Mouse (Mus musculus): ENCODE results near the gene Setd2. TPM values are rescaled to one million over a fixed set of nuclear protein-coding genes. Genes with fewer than 3 reads are reported as not detected.
A peak's percentile ranks its signal among the peaks of the same experiment; 100 is the strongest.

The Setd2 gene
- polyA plus RNA-seq, 1 experiment = 90.6 TPM

DNA sequence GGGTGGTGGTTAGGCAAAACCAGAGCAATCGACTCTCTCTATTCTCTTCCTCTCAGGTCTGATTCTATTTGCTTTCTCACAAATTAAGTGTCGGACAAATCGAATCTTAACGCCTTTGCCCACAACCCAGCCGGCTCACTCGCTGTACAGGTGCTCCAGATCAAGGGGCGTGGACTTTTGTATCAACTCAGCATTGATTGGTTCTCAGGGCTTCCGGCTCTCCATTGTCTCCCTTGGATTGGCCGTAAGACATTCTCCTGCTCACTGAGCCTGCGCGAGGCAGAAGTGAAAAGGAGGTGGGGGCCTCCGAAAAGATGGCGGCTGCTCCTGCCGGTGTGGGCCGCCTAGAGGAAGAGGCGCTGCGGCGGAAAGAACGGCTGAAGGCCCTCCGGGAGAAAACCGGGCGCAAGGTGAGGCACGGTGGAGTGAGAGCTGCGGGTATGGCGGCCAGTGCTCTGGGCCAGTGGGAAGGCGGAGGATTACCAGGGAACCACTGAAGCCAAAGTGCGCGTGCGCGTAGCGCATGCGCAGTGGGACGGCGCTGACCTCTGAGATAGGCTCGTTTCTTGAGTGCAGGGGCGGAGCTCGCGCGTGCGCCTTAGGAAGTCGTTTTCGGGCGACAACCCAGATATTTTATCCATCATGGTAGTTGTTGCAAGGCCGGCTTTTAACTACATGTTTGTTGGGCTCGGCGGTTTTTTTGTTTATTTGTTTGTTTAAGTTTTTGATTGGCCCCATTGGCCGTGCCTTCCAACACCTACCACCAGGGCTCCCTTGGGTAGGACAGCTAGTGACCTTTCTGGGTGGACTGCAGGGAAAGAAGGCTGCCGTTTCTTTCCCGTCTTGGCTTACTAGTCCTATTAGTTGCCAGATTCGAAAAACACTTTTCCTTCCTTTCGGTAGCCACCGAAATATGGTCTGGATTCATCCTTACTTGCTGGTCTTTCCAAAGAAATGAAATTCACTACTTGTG is 124.1 kb downstream of the Setd2 start, which contains the start of gene Ccdc12:
Gene Ccdc12 (plus strand): TSS at position 255 of the 973 bp plus-strand sequence.
- TF ChIP-seq CTCF (IDR thresholded peaks at IDR 0.05; ENCODE audit: borderline replicate concordance, extremely low read depth, insufficient read depth, insufficient read length) (peak; percentile 32; the same call in 1 of the 2 replicates), POLR2A (IDR thresholded peaks at IDR 0.05; ENCODE audit: borderline replicate concordance, extremely low read depth, insufficient read depth, insufficient read length, poor library complexity, severe bottlenecking) (peak; percentile 60; the same call in 1 of the 2 replicates)
- DNase-seq (ENCODE audit: low read depth) = peak; percentile 99

DNA sequence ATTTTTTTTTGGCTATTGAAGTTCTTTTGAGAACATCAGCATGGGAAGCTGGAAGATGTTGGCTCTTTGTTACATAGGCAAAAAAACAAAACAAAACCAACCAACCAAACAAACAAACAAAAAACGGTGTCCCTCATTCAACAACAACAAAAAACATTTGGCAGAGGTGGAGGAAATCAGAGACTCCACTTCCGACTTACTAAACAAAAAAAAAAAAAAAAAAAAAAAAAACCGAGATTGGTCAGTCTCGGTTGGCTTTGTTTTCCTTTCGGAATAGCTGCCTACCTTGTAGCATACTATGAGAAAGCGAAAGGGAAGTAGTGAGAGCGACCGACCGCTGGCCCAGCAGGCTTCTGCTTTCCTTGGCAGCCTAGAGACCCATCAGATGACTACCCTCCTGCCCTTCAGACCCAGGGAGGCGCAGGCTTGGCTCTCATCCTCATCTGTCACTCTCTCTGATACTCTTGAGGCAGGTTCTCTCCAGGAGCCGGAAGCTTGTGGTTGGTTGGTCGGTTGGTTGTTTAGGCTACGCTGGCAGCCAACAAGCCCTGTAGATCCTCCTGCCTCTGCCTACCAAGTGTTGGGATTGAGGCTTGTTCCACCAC is 125.2 kb downstream of the Setd2 start:
- no peak for DNase-seq (ENCODE audit: low read depth)
- TF ChIP-seq CTCF (IDR thresholded peaks at IDR 0.05; ENCODE audit: borderline replicate concordance, extremely low read depth, insufficient read depth, insufficient read length) = no peak
- TF ChIP-seq POLR2A (IDR thresholded peaks at IDR 0.05; ENCODE audit: borderline replicate concordance, extremely low read depth, insufficient read depth, insufficient read length, poor library complexity, severe bottlenecking) = no peak

DNA sequence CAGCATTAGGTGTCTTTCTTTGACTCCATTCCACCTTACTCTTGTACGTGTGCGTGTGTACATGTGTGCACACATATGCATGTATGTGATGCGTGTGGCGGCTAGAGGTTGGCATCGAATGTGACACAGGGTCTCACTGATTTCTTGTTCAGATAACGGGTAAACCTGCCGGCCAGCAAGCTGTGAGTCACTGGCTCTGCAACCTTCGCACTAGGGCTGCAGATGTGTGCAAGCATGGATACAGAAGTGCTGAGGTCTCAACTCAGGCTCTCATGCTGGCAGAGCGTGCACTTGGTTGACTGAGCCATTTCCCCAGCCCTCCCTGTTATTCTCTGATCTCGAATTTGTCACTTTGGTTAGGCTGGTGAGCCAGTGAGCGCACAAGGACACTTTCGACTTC is 127.1 kb downstream of the Setd2 start:
- DNase-seq (ENCODE audit: low read depth) = no peak

DNA sequence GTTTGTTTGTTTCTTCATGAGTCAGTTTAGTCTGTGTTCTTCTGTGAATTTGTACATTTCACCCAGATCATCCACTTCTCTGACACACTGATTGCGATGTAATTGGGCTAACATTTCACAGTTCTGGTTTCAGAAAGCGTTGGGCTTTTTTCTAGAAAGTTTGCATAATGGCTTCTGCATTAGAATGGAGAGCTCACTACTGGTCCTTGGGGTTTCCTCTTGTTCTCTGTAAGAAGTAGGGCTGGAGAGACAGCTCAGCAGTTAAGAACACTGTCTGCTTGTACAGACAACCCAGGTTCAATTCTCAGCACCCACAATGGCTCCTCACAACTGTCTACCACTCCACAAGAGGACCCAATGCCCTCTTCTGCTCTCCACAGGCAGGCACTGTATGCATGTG is 127.8 kb downstream of the Setd2 start:
- TF ChIP-seq POLR2A (IDR thresholded peaks at IDR 0.05; ENCODE audit: borderline replicate concordance, extremely low read depth, insufficient read depth, insufficient read length, poor library complexity, severe bottlenecking) (no peak), CTCF (IDR thresholded peaks at IDR 0.05; ENCODE audit: borderline replicate concordance, extremely low read depth, insufficient read depth, insufficient read length) (no peak)
- DNase-seq (ENCODE audit: low read depth) = no peak

More for the DNA sequence above, 127.1 kb downstream of the Setd2 start:
- TF ChIP-seq CTCF (IDR thresholded peaks at IDR 0.05; ENCODE audit: borderline replicate concordance, extremely low read depth, insufficient read depth, insufficient read length) = no peak

DNA sequence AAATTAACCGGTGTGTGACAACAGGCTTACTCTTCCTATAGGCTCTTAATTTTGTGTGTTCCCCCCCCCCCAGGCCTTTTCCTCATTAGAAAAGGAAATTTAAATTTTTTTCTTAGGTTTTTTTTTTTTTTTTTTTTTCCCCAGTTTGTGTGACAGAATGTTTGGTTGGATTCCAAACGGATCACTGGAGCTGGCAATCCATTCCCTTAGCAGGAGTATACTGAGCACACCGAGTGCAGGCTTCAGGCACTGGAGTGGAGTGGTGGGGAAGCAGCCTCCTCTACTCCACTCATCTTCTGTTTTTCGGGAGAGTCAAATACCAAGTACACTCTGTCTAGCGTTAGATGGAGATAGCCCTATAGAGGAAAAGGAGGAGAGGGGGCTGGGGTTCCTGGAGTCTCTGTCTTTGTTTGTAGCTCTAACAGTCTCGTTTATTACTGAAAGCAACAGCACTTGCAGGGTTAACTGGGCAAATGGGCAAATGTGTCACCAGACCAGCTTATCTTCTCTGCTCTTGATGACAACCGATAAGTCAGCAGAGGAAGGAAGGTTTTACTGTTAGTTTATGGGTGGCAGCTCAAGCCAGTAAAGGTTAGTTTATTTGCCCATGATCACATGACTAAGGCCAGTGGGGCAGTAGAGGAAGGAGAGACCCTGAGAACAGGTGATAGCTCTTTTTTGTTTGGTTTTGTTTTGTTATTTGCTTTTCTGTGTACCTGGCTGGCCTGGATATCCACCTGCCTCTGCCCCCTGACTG is 128.6 kb downstream of the Setd2 start:
- peak; percentile 17 for DNase-seq (ENCODE audit: low read depth)
- TF ChIP-seq POLR2A (IDR thresholded peaks at IDR 0.05; ENCODE audit: borderline replicate concordance, extremely low read depth, insufficient read depth, insufficient read length, poor library complexity, severe bottlenecking) (no peak), CTCF (IDR thresholded peaks at IDR 0.05; ENCODE audit: borderline replicate concordance, extremely low read depth, insufficient read depth, insufficient read length) (no peak)

DNA sequence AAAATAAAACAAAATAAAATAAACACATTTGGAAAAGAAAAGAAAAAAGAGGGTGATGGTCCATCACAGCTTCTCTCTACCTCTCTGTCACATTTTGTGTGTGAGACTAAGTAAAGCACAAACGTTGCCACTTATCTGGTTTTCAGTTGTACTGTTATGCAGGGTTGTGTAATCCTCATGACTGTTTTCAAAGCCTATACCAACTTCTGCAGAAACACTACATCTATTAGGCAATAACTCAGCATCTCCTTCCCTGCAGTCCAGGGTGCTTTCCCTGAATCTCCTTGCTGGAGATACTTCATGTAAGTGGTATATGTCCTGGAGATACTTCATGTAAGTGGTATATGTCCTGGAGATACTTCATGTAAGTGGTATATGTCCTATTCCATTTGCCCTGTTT is 130.4 kb downstream of the Setd2 start:
- TF ChIP-seq POLR2A (IDR thresholded peaks at IDR 0.05; ENCODE audit: borderline replicate concordance, extremely low read depth, insufficient read depth, insufficient read length, poor library complexity, severe bottlenecking) = no peak
- no peak for DNase-seq (ENCODE audit: low read depth)

DNA sequence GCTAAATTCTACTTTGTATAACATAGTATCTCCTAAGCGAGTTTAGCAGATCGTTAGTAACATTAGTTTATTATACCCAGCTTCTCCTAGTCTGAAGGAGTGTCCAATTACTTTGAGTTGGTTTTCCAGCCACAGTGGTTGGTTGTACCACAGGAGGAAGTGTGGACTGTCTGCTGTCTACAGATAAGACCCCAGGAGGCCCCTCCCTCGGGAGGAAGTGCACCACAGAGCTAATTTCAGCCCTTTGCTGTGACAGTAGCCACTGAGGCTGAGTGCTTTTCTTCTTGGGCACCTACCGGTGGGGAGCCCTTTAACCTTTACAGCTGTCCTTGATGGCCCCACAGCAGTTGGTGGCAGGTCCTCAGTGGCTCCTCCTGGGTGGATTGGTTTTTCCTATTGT is 133.5 kb downstream of the Setd2 start:
- no peak for TF ChIP-seq CTCF (IDR thresholded peaks at IDR 0.05; ENCODE audit: borderline replicate concordance, extremely low read depth, insufficient read depth, insufficient read length)
- no peak for TF ChIP-seq POLR2A (IDR thresholded peaks at IDR 0.05; ENCODE audit: borderline replicate concordance, extremely low read depth, insufficient read depth, insufficient read length, poor library complexity, severe bottlenecking)
- no peak for DNase-seq (ENCODE audit: low read depth)

DNA sequence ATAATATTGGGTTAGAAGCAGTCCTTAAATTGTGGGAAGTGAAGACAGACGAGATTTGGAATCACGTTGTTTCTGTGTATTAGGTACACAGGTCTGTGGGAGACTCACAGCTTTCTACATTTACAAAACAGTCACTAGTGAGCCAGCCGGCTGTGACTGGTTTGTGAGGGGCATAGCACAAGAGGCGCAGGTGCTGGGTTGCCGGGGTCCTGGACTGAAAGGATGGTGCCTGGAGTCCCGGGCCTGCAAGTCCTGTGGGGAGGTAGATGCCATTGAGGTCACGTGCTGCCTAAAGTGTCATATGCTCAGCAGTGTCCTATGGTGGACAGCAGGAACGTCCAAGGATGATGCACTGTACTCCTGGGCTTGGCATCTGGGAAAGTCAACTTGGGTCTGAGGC is 134.0 kb downstream of the Setd2 start:
- no peak for DNase-seq (ENCODE audit: low read depth)
- TF ChIP-seq POLR2A (IDR thresholded peaks at IDR 0.05; ENCODE audit: borderline replicate concordance, extremely low read depth, insufficient read depth, insufficient read length, poor library complexity, severe bottlenecking) = no peak
- TF ChIP-seq CTCF (IDR thresholded peaks at IDR 0.05; ENCODE audit: borderline replicate concordance, extremely low read depth, insufficient read depth, insufficient read length) = no peak

DNA sequence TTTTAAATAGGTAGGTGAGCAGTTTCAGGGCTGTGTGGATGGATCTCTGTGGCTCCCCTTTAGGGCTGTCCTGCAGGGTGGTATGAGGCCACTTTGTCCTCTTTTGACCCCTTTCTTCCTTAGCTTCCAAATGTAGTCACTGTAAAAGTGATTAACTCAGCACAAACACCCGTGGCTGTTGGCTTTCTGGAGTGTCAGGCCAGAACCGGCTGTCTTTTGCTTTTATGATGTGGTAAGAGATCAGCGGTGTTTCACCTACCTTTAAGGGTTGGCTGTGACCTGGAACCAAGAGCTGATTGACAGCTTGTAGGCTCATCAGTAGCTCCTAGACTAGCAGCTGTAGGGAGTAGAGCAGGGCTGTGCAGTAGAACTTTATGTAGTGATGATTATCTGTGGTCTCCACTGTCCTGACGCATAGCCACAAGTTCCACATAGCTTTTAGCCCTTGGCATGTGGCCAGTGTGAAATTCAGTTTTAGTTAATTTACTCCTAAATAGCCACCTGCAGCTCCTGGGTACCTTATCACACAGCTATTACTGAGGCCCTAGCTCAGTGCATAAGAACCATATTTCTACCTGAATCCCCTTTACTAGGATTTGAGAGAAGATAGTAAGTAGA is 134.9 kb downstream of the Setd2 start:
- no peak for DNase-seq (ENCODE audit: low read depth)
- TF ChIP-seq POLR2A (IDR thresholded peaks at IDR 0.05; ENCODE audit: borderline replicate concordance, extremely low read depth, insufficient read depth, insufficient read length, poor library complexity, severe bottlenecking) = no peak
- TF ChIP-seq CTCF (IDR thresholded peaks at IDR 0.05; ENCODE audit: borderline replicate concordance, extremely low read depth, insufficient read depth, insufficient read length) = no peak

Other genes starting within 250 kb of the Setd2 start
- gene Elp6, start 227.4 kb upstream of the Setd2 start, polyA plus RNA-seq (2012; rRNA removed) = 46.6 and 55.9 TPM in 2 replicates
- 24.9 and 53.4 TPM in 2 replicates for gene Scap, start 199.3 kb upstream of the Setd2 start, polyA plus RNA-seq (2012; rRNA removed)
- gene Ptpn23, start 124.4 kb upstream of the Setd2 start, polyA plus RNA-seq (2012; rRNA removed) = 31.2 and 73.7 TPM in 2 replicates
- gene Ngp, start 112.8 kb upstream of the Setd2 start, polyA plus RNA-seq (2012; rRNA removed) = 0.45 and 1.1 TPM in 2 replicates
- 35.8 and 39.3 TPM in 2 replicates for gene Klhl18, start 55.9 kb upstream of the Setd2 start, polyA plus RNA-seq (2012; rRNA removed)
- gene Kif9, start 55.6 kb upstream of the Setd2 start, polyA plus RNA-seq (2012; rRNA removed) = 1.9 and 3.6 TPM in 2 replicates
- gene Nradd, start 91.9 kb downstream of the Setd2 start, polyA plus RNA-seq (2012; rRNA removed) = 25.1 and 33.9 TPM in 2 replicates
- 11.8 and 15.5 TPM in 2 replicates for gene Nbeal2, start 121.6 kb downstream of the Setd2 start, polyA plus RNA-seq (2012; rRNA removed)
- 76.0 and 103 TPM in 2 replicates for gene Ccdc12, start 123.9 kb downstream of the Setd2 start, polyA plus RNA-seq (2012; rRNA removed)
- 0.30 and 0.37 TPM in 2 replicates for gene Myl3, start 209.3 kb downstream of the Setd2 start, polyA plus RNA-seq (2012; rRNA removed)
- gene Pth1r, start 214.5 kb downstream of the Setd2 start, polyA plus RNA-seq (2012; rRNA removed) = 18.0 and 24.2 TPM in 2 replicates

Measured in brain, embryonic 14.5 days (tissue).